Mouse (Mus musculus) stomach, postnatal 0 days (tissue): ENCODE measurements around the gene Eif4g1.

Experiments
- CTCF ChIP-seq: IDR thresholded peaks from 2 replicates; pipeline ENCODE4 v1.5.1; 2016; ENCODE audit warnings: antibody characterized with exemption, low read depth, mild to moderate bottlenecking, moderate library complexity
- EP300 ChIP-seq: optimal IDR thresholded peaks from 2 replicates; pipeline ENCODE3; 2016; ENCODE audit warnings: antibody characterized with exemption

- TF ChIP-seq CTCF (no peak), EP300 (no peak)
These were observed 24.3 kb downstream of the Eif4g1 start for GRCm38 (mm10) chr16:20692241-20692965.
